Mouse (Mus musculus): ENCODE data around the gene Klhl29.

Gene Klhl29

GRCm38 (mm10) chr12:5250042-5250441 is 125.4 kb downstream of the Klhl29 start:
- peak; percentile 84 for DNase-seq

- no peak for DNase-seq
These were observed 126.4 kb downstream of the Klhl29 start for GRCm38 (mm10) chr12:5249068-5249467.

DNA sequence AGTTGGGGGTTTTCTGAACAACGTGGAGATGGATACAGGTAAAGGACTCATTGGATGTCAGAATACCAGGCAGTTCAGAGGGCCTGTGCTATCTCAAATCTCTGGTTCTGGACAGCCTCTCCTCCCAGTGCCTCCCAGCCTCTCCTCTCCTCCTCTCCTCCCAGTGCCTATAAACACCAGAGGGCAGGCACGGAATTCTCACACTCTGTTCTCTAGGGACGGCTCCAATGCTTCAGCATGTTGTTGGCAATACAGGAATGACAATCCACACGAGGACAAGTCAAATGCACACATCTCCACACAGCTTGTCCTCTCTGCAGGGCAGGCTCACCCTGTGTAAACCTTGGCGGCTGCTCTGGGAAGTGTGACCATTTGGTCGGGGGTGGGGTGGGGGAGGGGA is 128.0 kb downstream of the Klhl29 start:
- DNase-seq, result no peak

- no peak for DNase-seq
These were observed 128.7 kb downstream of the Klhl29 start for GRCm38 (mm10) chr12:5246721-5247341.

GRCm38 (mm10) chr12:5246193-5246621 is 129.3 kb downstream of the Klhl29 start:
- no peak for DNase-seq

DNA sequence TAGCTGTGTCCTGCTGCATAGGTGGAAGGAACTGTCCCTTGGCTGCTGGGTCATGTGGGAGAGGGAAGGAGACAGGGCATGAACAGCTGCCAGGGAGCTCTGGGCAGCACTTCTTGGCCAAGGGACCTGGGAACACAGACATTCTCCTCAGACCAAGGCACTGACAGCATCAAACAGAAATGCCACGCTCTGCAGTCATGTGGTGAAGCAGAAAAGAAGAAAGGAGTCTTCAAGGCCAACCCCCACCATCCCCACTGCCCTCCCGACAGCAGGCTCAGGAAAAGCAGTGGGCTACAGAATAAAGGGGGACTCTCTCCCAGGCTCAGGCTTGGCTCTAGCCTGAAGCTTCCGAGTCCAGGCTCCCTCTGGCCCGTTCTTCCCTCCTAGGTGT is 130.3 kb downstream of the Klhl29 start:
- DNase-seq, result no peak

GRCm38 (mm10) chr12:5244431-5245206 is 130.9 kb downstream of the Klhl29 start:
- no peak for DNase-seq

GRCm38 (mm10) chr12:5243867-5244266 is 131.6 kb downstream of the Klhl29 start:
- no peak for DNase-seq

GRCm38 (mm10) chr12:5243449-5243848 is 132.0 kb downstream of the Klhl29 start:
- no peak for DNase-seq

DNA sequence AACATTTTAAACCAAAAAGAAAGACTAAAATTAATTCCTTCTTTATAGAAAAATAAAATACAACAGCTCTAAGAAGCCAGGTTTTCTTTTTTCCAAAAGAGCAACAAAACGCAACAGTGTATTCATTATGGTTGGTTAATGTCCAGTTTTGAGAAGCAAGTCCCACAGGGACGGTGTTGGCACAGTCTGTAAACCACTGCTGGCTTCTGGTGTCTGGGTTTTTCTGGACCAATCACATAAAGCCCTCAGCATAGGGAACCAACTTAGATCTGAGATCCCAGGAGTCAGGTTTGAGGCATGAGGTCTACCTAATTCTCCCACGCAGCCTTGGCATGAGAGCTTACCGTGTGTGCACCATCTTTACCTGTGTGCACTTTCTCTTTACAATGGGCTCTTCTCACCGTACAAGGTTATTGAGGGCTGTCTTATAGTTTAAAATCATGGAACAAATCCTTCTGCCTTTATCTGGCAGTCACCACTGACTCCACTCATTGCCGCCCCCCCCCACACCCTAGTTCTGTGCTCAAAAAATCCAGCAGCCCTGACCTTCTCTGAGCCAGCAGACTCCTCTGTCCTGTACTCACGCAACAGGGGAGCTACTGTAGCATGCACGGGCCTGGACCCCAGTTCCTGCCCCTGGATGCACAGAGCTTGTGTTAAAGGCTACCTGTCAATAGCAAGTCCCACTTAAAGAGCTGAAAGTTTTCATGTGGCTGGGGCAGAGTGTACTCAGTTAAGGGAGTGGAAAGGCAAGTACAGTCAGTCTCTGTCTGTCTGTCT is 132.7 kb downstream of the Klhl29 start:
- DNase-seq, result no peak

- DNase-seq, result no peak
These were observed 135.8 kb downstream of the Klhl29 start for GRCm38 (mm10) chr12:5239451-5240245.

DNA sequence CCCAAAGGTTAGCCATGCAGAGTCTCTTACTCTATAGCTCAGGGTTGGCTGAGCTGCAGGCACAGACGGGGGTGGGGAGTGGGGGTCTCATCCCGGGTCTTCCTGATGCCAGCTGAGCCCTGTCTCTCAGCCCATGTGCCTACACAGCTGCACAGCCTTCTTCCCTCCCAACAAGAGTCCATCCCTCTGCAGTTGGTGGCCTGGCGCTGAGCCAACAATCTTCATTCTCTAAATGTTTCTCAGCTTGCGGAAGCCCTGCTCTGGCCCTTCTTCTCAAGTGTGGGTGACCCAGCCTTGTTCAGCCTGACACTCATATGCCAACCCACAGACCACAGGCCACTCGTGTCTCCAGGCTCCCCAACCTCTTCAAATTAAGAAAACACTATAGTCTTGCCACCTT is 138.4 kb downstream of the Klhl29 start:
- DNase-seq, result no peak

DNA sequence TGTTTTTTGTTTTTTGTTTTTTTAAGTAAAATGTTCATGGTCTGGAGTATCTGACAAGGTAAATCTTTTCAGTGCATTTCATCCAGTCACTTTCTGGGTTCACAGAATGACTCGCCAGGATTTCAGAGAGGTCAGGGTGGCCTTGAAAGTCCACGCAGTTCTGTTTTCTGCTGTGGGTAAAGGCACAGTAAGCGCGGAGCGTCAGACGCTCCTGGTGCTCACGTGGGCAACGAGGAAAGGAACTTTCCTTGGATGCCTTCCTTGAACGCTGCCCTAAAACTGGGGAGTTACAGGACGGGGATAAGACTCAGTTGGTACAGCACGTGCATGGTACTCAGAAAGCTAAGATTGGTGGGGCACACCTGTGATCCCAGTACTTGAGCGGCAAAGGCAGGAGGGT is 139.9 kb downstream of the Klhl29 start:
- DNase-seq, result no peak

DNA sequence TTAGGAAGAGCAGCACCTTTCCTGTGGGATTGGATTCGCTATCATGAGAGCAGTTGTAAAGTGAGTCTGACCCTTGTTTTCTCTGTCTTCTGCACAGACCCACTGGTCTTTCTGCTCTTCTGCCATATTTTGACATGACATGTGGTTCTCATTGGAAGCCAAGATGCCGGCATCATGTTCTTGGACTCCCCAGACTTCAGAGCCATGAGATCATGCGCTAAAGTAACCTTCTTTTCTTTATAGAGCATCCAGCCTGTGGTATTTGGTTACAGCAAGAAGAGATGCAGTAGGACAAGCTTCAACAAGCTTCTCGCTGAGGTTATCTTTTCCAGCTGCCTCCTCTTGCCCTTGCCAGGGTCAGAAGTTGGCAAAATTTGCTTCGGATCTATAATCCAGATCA is 145.0 kb downstream of the Klhl29 start:
- DNase-seq, result no peak

- DNase-seq, result no peak
These were observed 148.5 kb downstream of the Klhl29 start for GRCm38 (mm10) chr12:5226676-5227654.

GRCm38 (mm10) chr12:5223595-5223994 is 151.9 kb downstream of the Klhl29 start:
- DNase-seq, result no peak

GRCm38 (mm10) chr12:5222439-5223202 is 152.9 kb downstream of the Klhl29 start:
- no peak for DNase-seq

GRCm38 (mm10) chr12:5219913-5220575 is 155.4 kb downstream of the Klhl29 start:
- DNase-seq, result no peak

DNA sequence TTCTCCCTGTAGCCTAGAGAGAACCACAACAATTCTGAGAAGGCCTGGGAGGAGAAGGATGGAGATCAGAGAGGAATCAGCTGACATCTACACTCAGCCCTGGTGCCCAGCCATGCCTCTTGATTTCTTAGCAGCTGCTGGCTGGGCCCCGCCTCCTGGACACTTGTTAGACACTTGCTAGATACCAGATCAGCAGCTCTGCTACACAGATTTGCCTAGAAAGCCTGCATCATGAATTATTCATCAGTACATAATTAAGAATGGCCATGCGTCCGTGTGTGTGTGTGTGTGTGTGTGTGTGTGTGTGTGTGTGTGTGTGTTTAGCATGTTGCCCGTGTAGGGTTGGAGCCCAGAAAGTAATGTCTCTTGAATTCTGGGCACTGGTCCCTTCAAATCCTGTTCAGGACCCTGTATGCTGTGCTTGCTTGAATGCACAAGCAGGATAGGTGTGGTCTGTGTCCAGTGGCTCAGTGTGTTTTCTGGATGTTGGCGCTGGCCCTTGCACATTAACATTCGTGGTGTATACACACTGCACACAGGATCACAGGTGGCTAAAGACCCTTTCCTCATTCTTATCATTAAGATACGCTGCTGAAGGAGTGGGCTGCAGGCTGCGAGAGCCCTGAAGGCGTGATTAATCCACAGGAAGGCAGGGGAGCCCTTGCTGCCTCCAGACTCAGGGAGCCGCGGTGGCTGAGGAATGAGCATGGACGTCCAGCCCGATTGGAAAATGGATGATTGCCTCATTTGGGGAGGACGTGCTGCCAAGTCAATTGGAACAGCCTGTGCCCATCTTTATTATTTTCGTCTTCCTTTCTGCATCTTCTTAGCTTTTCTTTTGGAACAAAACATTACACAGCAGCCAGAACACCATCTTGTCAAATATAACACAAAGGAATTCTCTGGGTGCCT is 159.4 kb downstream of the Klhl29 start:
- no peak for DNase-seq

Measured in kidney, adult 11 months (tissue).